Mouse (Mus musculus) heart, embryonic 13.5 days (tissue): ENCODE data around the gene Degs1. TPM values are rescaled to one million over a fixed set of nuclear protein-coding genes. Genes with fewer than 3 reads are reported as not detected.

Experiments used
- polyA plus RNA-seq: library from polyadenylated mRNA; unstranded; fragments of >200 nt; fragmentation: Nextera tagmentation; extraction: Ambion mirVana; gene quantifications from 2 replicates; pipeline ENCODE4 v1.2.1, GENCODE M21; 2015

Gene Degs1
- polyA plus RNA-seq, 1 experiment from 2014 or later = 141 TPM

Other genes with a start within 250 kb of the Degs1 start
- gene Srp9, start 158.1 kb downstream of the Degs1 start, polyA plus RNA-seq = 95.5 and 111 TPM in 2 replicates
- not detected in 2 replicates for gene Vmn1r1, start 118.3 kb downstream of the Degs1 start, polyA plus RNA-seq
- gene Fbxo28, start 58.8 kb upstream of the Degs1 start, polyA plus RNA-seq = 11.1 and 12.1 TPM in 2 replicates
- 12.2 and 12.7 TPM in 2 replicates for gene Trp53bp2, start 126.4 kb upstream of the Degs1 start, polyA plus RNA-seq
- 90.2 and 93.3 TPM in 2 replicates for gene Capn2, start 234.8 kb upstream of the Degs1 start, polyA plus RNA-seq